Mouse (Mus musculus) layer of hippocampus, adult 9-10 months (tissue): ENCODE data around the gene Map4k2.
A peak's percentile ranks its signal among the peaks of the same experiment; 100 is the strongest.
"Not testable (repeated sequence)": the region's sequence is repeated elsewhere in the genome, so short reads cannot be mapped to it uniquely, and the experiment has no call there.

Source experiments
- DNase-seq: peaks from one replicate; pipeline ENCODE4 v3.0.0; 2022; ENCODE audit warnings: low spot score

Gene Map4k2

DNA sequence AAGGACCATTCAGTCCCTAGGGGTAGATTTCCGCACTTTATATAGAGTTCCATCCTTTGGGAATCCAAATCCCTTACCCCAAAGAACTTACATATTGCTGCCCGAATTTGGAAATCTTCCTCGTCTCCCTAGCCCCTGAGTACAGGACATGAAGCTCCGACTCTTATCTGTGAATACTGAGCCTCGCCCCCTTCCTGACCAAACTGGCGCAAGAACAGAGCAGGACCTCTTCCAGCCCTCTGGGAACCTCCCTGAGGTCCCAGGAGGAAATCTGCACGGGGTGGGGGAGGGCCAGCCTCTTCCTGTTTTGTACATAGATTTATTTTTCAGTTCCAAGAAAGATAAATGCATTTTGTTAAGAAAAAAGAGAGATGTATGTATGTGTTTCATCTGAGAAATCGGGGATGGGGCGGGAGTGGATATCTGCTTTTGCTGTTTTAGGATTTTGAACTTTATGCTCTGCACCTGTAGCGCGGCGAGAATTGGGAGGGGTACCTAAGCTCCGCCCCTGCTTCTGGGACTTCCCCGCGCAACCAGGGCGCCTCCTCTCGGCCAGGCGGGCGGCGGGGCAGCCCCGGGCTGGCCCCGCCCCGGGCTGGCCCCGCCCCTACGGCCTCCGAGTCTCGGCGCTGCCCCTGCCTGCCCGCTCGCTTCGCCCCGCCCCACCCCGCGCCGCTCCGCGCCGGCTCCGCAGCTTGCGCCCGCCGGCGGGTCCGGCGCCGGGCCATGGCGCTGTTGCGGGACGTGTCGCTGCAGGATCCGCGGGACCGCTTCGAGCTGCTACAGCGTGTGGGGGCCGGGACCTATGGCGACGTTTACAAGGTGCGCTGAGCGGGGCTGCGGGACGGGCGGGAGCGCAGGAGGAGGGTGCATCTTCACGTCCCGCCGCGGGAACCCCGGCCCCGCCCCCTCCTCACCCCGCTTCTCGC is at the start of gene Map4k2:
Map4k2 (plus strand) TSS at position 612 of the 929 bp plus-strand sequence.
- no peak for DNase-seq

GRCm38 (mm10) chr19:6292262-6292661 is 48.7 kb upstream of the Map4k2 start:
- no peak for DNase-seq

DNA sequence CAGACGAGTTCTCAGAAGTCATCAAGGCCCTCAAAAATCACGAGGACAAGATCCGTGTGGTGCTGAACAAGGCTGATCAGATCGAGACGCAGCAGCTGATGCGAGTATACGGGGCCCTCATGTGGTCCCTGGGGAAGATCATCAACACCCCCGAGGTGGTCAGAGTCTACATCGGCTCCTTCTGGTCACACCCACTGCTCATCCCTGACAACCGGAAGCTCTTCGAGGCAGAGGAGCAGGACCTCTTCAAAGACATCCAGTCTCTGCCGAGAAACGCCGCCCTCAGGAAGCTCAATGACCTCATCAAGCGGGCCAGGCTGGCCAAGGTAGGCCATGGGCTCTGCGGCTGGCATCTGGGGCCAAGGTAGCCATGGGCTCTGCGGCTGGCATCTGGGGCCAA is 46.6 kb upstream of the Map4k2 start:
- DNase-seq = no peak

DNA sequence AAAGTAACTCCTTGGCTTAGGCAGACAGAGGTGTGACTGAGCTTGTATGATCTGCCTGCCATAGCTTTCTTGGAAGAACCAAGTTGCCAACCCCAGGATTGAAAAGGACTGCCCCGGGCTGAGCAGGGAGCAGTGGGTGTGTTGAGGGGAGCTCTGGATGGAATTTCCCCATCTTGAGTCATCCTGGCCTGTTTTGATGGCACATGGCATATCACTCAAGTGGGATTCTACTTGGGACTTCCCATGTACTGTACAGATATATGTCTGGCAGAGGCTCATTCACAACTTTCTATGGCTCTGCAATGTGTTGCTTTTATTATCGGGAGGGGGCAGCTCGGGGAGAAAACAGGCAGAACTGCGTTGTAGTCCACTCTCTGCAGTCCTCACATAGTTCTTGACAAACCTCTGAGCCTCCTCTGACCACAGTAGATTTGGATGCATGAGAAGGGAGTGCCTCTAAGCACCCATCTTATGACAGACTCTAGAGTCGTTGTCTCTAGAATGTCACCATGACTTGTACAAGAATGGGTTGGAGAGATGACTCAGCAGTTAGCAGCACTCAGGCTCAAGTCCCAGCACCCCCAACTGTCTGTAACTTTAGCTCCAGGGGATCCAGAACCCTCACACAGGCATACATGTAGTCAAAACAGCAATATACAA is 44.3 kb upstream of the Map4k2 start:
- DNase-seq = no peak

DNA sequence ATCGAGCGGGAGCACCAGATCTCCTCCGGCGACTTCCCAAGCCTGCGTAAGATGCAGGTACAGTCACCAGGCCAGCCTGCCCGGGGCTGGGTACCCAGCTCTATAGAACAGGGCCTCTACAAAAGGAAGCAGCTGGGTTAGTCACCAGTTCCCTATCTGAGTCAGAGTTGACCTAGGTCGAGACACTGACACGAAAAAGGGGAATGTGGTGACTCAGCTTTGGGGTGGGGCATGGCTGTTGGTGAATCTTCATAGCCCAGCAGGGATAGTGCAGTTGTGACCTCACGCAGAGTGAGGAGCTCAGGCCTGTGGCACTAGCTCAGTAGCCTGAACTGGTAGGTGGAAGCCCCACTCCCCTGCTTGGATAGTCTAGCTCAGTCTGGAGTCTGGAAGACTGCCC is 43.3 kb upstream of the Map4k2 start:
- no peak for DNase-seq

DNA sequence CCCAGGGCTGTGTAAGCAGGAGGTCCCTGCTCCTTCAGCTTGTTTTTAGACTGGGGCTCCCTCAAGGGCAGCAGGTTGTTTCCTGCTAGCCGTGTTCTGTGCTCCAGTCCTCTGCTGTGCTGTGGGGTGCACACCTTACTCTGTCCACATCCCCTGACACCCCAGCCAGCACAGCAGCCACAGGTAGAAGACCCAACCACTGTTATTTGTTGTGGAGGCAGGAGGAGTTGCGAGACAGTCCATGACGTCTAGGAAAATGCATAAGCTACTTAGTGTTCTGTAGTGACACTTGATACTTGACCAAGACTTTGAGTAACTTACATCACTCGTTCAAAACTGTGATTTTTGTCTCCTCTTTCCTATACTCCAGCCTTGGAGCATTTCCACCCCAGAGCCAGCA is 41.9 kb upstream of the Map4k2 start:
- no peak for DNase-seq

DNA sequence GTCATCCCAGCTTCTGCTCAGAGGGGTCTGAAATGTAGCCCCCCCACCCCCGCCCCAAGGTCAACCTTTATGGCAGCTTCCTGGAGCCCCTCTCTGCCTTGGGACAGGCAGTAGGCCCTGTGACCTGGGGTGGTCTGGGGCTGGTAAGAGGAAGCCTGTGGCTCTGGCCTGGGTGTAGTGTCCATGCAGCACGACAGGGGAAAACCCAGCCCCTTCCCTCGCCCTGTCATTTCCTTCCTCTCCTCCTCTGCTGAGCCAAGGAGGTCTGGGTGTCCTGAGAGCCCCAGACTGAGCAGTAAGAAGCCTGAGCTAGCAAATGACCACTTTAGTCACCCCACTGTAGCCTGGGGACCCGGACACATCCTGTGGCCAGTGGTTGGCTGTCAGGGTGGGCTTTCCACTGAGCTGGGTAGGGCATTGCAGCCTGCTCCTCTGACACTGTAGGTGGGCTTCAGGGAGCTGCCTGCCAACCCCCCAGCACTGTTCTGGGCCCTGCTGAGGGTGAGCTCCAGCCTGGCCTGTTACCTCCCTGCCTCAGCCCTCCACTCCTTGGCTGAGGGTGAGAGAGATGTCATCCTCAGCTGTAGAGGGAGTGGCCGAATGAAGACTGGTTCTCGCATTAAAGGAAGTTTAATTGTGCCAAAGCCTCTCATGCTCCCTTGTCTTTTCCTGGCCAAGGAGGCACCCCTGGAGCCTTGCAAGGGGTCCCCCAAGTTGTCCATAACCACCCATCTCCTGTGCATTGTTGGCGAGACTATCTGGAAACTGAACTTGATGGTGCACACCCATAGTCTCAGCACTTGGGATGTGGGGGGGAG is 41.3 kb upstream of the Map4k2 start:
- no peak for DNase-seq

DNA sequence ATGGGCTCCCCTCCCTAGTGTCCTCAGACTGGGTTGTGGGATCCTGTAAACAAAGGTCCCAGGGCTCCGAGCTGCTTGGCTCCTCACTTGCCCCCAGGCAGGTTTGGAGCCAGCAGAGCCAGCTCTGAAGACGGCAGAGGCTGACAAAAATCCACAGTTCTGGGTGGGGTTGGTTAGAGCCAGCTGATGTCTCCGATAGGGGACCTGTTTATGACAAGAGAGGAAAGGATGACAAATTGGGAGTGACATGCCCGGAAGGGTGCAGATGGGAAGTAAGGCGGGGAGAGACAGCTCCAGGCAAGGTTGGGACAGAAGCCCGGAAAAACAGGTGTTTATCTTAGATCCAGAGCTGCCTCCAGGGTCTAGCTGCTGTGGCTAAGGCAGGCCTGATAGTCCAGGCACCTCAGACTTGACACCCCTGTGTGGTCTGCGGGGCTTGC is 40.5 kb upstream of the Map4k2 start:
- DNase-seq = no peak

DNA sequence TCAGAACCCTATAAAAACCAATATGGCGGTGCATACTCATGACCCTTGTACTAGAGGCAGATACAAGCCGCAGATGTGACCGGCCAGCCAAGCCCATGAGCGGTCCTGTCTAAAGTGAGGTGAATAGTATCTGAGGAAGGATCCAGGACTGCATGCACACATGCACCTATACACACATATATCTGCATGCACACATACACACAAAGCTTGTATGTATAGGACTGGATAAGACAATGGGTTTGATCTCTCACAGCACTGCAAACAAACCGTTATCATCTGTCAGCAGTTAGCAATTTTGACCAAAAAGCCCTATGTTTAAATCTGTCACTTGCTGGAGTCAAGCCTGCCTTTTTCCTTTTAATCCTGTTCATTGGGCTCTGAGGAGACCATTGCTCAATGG is 38.8 kb upstream of the Map4k2 start:
- DNase-seq = no peak

DNA sequence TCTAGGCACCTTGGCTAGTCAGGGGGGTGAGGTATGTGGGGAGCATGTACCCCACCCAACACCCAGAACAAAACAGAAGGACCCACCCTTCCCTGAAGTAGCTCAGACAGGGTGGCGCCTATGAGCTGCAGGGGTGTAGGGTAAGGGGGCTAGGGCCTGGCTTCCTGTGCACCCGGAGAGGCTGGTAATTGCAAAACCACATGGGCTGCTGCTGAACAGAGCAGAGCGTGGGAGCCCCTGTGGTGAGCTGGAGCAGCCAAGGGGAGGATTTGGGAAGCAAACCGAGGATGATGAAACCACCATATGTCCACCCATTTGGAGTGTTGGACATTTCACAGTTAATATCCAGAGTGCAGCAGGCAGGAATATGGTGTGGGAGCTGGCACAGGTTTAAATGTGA is 38.4 kb upstream of the Map4k2 start:
- DNase-seq = no peak

- DNase-seq = no peak
Measured at GRCm38 (mm10) chr19:6303831-6304230, 37.1 kb upstream of the Map4k2 start.

- peak; percentile 77 for DNase-seq
Measured at GRCm38 (mm10) chr19:6304787-6305516, 36.0 kb upstream of the Map4k2 start.

DNA sequence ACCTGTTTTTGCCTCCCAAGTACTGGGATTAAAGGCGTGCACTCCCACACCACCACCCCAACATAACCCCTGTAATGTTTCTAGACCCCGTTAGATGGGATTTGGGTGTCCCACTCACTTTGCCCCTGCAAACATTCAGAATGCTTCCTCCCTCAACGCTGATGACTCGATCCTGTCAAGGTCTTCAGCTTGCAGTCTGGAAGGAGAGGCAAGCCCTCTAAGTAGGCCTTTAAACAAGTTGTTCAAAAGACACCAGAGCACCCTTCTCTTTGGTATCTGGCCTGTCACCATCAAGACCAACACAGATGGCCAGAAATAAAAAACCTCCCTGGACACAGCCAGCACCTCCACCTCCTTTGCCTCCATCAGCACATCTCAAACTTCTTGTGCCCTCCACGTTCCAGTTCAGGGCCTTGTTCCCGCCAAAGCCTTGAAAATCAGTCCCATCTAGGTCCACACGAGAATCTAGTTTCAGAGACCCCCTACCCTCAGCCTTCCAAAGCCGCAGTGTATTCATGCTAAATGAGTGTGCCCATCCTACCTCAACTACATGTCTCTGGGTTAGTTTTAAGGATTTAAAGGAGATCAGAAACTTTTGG is 35.3 kb upstream of the Map4k2 start:
- DNase-seq = no peak

DNA sequence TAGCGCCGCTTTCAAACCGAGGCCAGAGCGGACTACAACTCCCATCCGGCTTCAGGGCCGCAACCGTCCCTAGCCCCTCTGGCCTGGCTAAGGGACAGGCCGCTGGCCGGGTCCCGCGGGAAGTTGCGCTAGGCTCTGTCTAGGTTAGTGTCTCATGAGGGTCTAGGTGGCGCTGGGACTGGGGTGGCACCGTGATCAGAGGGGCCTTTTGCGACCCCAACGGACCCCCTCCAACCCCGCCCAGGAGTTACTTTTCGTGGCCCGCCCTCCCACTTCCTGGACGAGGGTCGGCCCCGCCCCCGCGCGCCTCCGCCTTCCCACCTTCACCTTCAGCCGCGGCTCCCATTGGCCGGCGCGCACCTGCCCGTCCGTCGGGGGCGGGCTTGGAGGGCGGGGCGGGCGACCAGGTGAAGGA is 34.8 kb upstream of the Map4k2 start, which contains the start of gene Cdc42bpg:
Cdc42bpg (plus strand) TSS at position 320 of the 415 bp plus-strand sequence.
- no peak for DNase-seq

- no peak for DNase-seq
Measured at GRCm38 (mm10) chr19:6306586-6306985, 34.3 kb upstream of the Map4k2 start.

DNA sequence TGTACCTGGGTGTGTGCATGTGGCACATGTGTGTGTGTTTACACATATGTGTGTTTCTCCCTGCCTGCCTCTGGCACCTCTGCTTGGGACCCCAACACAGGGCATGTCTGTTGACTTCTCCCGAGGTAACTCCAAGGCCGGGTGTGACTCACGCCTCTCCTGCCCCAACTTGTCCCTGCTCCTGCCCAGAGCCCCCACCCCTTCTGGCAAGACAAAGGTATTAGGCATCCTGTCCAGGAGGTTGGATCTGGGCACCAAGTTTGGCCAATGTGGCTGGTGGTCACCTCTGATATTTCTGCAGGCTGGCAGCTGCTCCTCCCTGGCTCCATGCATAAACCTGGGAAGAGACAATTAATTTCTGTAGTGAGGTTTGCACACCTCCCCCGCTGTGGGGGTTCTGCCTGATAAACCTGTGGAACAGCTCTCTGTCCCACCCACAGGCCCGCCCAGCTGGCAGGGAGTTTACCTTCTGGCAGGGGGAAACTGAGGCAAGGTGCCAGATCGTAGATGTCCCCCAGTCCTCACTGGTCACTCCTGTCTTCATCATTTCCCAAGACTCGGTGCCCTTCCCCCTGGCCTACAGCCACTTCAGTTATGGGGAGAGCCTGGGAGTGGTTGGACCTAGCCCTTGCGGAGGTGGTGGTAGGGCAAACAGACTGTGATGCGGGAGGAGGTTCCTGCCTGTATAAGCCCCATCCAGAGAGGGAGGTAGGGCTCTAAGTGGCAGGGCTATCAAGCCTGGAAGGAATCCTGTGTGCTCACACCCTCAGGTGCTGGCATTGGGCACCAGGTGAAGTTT is 33.0 kb upstream of the Map4k2 start:
- DNase-seq = no peak

DNA sequence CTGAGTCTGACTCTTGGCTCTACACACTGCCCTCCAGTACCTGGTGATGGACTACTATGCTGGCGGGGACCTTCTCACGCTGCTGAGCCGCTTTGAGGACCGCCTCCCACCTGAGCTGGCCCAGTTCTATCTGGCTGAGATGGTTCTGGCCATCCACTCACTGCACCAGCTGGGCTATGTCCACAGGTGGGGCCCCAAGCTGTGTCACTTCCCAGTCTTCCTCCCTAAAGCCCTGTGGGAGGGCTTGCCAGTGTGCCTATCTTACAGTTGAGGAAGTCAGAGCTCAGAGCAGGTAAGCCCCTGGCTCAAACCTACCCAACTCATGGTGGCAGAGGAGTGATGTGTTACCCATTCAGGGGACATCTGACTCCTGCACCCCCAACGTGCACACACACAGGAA is 30.8 kb upstream of the Map4k2 start:
- no peak for DNase-seq

DNA sequence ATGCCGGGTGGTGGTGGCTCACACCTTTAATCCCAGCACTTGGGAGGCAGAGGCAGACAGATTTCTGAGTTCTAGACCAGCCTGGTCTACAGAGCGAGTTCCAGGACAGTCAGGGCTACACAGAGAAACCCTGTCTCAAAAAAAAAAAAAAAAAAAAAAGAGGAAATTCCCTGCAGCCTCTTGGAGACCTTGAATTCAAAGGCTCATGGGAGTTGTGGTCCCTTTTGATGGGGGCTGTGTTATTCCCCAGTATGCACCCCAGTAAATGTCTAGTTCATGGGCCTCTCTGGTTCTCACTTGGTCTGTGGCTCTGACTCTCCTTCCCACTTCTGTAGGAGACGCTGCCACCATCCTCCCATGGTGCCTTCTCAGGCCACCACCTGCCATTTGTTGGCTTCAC is 29.2 kb upstream of the Map4k2 start:
- not testable (repeated sequence) for DNase-seq

GRCm38 (mm10) chr19:6313796-6314195 is 27.1 kb upstream of the Map4k2 start:
- DNase-seq = no peak

GRCm38 (mm10) chr19:6314513-6314912 is 26.4 kb upstream of the Map4k2 start:
- DNase-seq = no peak
